Mouse (Mus musculus) cerebellum, adult 2 months (tissue): ENCODE data around the gene Dcst1. TPM values are rescaled to one million over a fixed set of nuclear protein-coding genes. Genes with fewer than 3 reads are reported as not detected.

ENCODE experiments used
- DNase-seq, 2 experiments: peaks; one replicate each; pipeline ENCODE4 v3.0.0; 2021
- H3K27ac ChIP-seq: fragments of 200-500 bp; 2 replicates; pipeline ENCODE4 v1.5.1; 2012; ENCODE audit warnings: low read length, control low read depth, inconsistent platforms; ENCODE audit not compliant: insufficient read depth
- H3K27me3 ChIP-seq: fragments of 200-500 bp; 2 replicates; pipeline ENCODE4 v1.6.1; 2012; ENCODE audit warnings: inconsistent platforms, mild to moderate bottlenecking, low read length, moderate library complexity; ENCODE audit not compliant: control insufficient read depth, insufficient read depth
- H3K4me1 ChIP-seq: fragments of 200-500 bp; 2 replicates; pipeline ENCODE4 v1.6.1; 2011; ENCODE audit warnings: low read length; ENCODE audit not compliant: control insufficient read depth, insufficient read depth
- H3K4me3 ChIP-seq: fragments of 200-500 bp; replicated peaks from 2 replicates; pipeline ENCODE3; 2011; ENCODE audit warnings: mild to moderate bottlenecking, low read depth, low read length, control low read depth; ENCODE audit not compliant: insufficient read depth
- CTCF ChIP-seq: fragments of 200-500 bp; IDR thresholded peaks from 2 replicates; pipeline ENCODE4 v1.5.1; 2011; ENCODE audit warnings: low read depth, mild to moderate bottlenecking, control low read depth, low read length, moderate library complexity, borderline replicate concordance; ENCODE audit not compliant: insufficient read depth
- POLR2A ChIP-seq: fragments of 200-500 bp; IDR thresholded peaks from 2 replicates; pipeline ENCODE4 v1.6.1; 2011; ENCODE audit warnings: low read length, control low read depth, borderline replicate concordance; ENCODE audit not compliant: insufficient read depth
- WGBS: fragments of 180-500 bp; shearing (Covaris S2); methylation state at CpG from one replicate; pipeline ENCODE4 v1.1.7; 2018; 5-methylcytosine and 5-hydroxymethylcytosine counted together
- polyA plus RNA-seq: library from polyadenylated mRNA; depleted of rRNA; stranded (reverse); fragments of >200 nt; gene quantifications from 2 replicates; pipeline ENCODE4 v1.2.3, GENCODE M21; 2012

Dcst1 gene
- polyA plus RNA-seq, 1 experiment: 0.10 TPM

- TF ChIP-seq POLR2A (no peak), CTCF (no peak)
- peak overlapping the region; percentile 93 for H3K27ac ChIP-seq
- H3K27me3 ChIP-seq: no peaks in the 10 kb centered on the region
- H3K4me1 ChIP-seq: peaks cover 26% of the 10 kb centered on the region
- 1% methylated on average over 56 of the region's 56 CpGs for WGBS
- H3K4me3 ChIP-seq: peak overlapping the region; percentile 98
- DNase-seq: peak; percentile 71 to 73
These were observed 26.8 kb upstream of the Dcst1 start for GRCm38 (mm10) chr3:89391663-89392511.

- no peaks in the 10 kb centered on the region for H3K27me3 ChIP-seq
- WGBS: 5% methylated on average over 19 of the region's 19 CpGs
- H3K4me3 ChIP-seq: peak overlapping the region; percentile 98
- H3K4me1 ChIP-seq: peaks cover 26% of the 10 kb centered on the region
- peak; percentile 42 to 47 for DNase-seq
- no peak for TF ChIP-seq CTCF
- TF ChIP-seq POLR2A: no peak
- peak overlapping the region; percentile 70 for H3K27ac ChIP-seq
These were observed 25.9 kb upstream of the Dcst1 start for GRCm38 (mm10) chr3:89390699-89391662.

- TF ChIP-seq POLR2A (no peak), CTCF (no peak)
- Histone ChIP-seq H3K4me1 (peaks cover 26% of the 10 kb centered on the region), H3K27me3 (no peaks in the 10 kb centered on the region), H3K4me3 (no peak overlapping the region), H3K27ac (peak overlapping the region; percentile 24; the same call in 1 of the 2 replicates)
- 0% methylated on average over 5 of the region's 5 CpGs for WGBS
- DNase-seq: peak; percentile 51 to 53
These were observed 25.1 kb upstream of the Dcst1 start for GRCm38 (mm10) chr3:89390111-89390515.

- Histone ChIP-seq H3K4me1 (peaks cover 32% of the 10 kb centered on the region), H3K4me3 (no peak overlapping the region), H3K27me3 (no peaks in the 10 kb centered on the region), H3K27ac (no peak overlapping the region)
- TF ChIP-seq CTCF (no peak), POLR2A (no peak)
- peak in 1 of 2 experiments; percentile 50 for DNase-seq
- 66% methylated on average over 6 of the region's 6 CpGs for WGBS
These were observed 24.1 kb upstream of the Dcst1 start for GRCm38 (mm10) chr3:89388901-89389740.

- 24% methylated on average over 11 of the region's 11 CpGs for WGBS
- TF ChIP-seq POLR2A: no peak
- TF ChIP-seq CTCF: no peak
- no peak overlapping the region for H3K27ac ChIP-seq
- no peaks in the 10 kb centered on the region for H3K27me3 ChIP-seq
- peaks cover 38% of the 10 kb centered on the region for H3K4me1 ChIP-seq
- peak; percentile 57 for DNase-seq
- no peak overlapping the region for H3K4me3 ChIP-seq
These were observed 23.3 kb upstream of the Dcst1 start for GRCm38 (mm10) chr3:89388134-89388881.

GRCm38 (mm10) chr3:89387632-89388031, 22.6 kb upstream of the Dcst1 start:
- H3K27ac ChIP-seq: no peak overlapping the region

More at GRCm38 (mm10) chr3:89387632-89388031, 22.6 kb upstream of the Dcst1 start:
- Histone ChIP-seq H3K27me3 (no peaks in the 10 kb centered on the region), H3K4me3 (no peak overlapping the region), H3K4me1 (peaks cover 38% of the 10 kb centered on the region)
- 65% methylated on average over 11 of the region's 11 CpGs for WGBS
- DNase-seq: peak in 1 of 2 experiments; percentile 27
- no peak for TF ChIP-seq POLR2A
- TF ChIP-seq CTCF: no peak
